Mouse (Mus musculus): Measurements from ENCODE around the gene Shisa8.

- TF ChIP-seq CTCF (IDR thresholded peaks at IDR 0.05; ENCODE audit: low read depth, low read length): no peak
- TF ChIP-seq POLR2A (IDR thresholded peaks at IDR 0.05; ENCODE audit: extremely low read depth, insufficient read depth, low read length): no peak
Observed at GRCm38 (mm10) chr15:82197246-82197750, 15.3 kb downstream of the Shisa8 start.

All from liver, adult 2 months (tissue).